Mouse (Mus musculus): ENCODE measurements around the gene Hsdl2.

- TF ChIP-seq CTCF (IDR thresholded peaks at IDR 0.05; ENCODE audit: borderline replicate concordance, control insufficient read depth, extremely low read depth, insufficient read depth, low read length, poor library complexity) (no peak), POLR2A (IDR thresholded peaks at IDR 0.05; ENCODE audit: control insufficient read depth, extremely low read depth, insufficient read depth, low read length, poor library complexity) (no peak)
Measured at GRCm38 (mm10) chr4:59594614-59595013, 13.3 kb downstream of the Hsdl2 start.

Data from thymus, adult 2 months (tissue).